Mouse (Mus musculus) heart, embryonic 12.5 days (tissue): ENCODE measurements around the gene Pik3r2. TPM values are rescaled to one million over a fixed set of nuclear protein-coding genes. Genes with fewer than 3 reads are reported as not detected.

Experiments used
- ATAC-seq: fragments of 200-750 bp; cut with Nextera tagmentation; 2 replicates; pipeline ENCODE4 v1.8.0; 2017; ENCODE audit warnings: moderate TSS enrichment, moderate library complexity; ENCODE audit not compliant: insufficient number of reproducible peaks, low FRiP score
- H3K27ac ChIP-seq: fragments of 300-500 bp; sonication (generic); 2 replicates; pipeline ENCODE4 v1.5.1; 2016; ENCODE audit warnings: mild to moderate bottlenecking, moderate library complexity; ENCODE audit not compliant: poor library complexity, severe bottlenecking
- H3K27me3 ChIP-seq: fragments of 300-500 bp; sonication (generic); replicated peaks from 2 replicates; pipeline ENCODE4 v1.6.1; 2016; ENCODE audit warnings: mild to moderate bottlenecking, moderate library complexity
- H3K36me3 ChIP-seq: fragments of 300-500 bp; sonication (generic); 2 replicates; pipeline ENCODE4 v1.6.1; 2016; ENCODE audit warnings: mild to moderate bottlenecking, moderate library complexity
- H3K4me1 ChIP-seq: fragments of 300-500 bp; sonication (generic); replicated peaks from 2 replicates; pipeline ENCODE4 v1.6.1; 2016; ENCODE audit warnings: mild to moderate bottlenecking
- H3K4me2 ChIP-seq: fragments of 300-500 bp; sonication (generic); 2 replicates; pipeline ENCODE4 v1.6.1; 2016; ENCODE audit warnings: mild to moderate bottlenecking, moderate library complexity
- H3K4me3 ChIP-seq: fragments of 300-500 bp; sonication (generic); 2 replicates; pipeline ENCODE4 v1.5.1; 2016; ENCODE audit warnings: mild to moderate bottlenecking
- H3K9ac ChIP-seq: fragments of 300-500 bp; sonication (generic); 2 replicates; pipeline ENCODE4 v1.6.1; 2016; ENCODE audit warnings: mild to moderate bottlenecking, moderate library complexity
- H3K9me3 ChIP-seq: fragments of 300-500 bp; sonication (generic); replicated peaks from 2 replicates; pipeline ENCODE4 v1.6.1; 2016; ENCODE audit warnings: mild to moderate bottlenecking, moderate library complexity
- WGBS: fragments of 180-500 bp; shearing (Covaris S2); methylation state at CpG from one replicate; pipeline ENCODE4 v1.1.7; 2016; 5-methylcytosine and 5-hydroxymethylcytosine counted together
- polyA plus RNA-seq: library from polyadenylated mRNA; unstranded; fragments of >200 nt; fragmentation: Nextera tagmentation; extraction: Ambion mirVana; gene quantifications from 2 replicates; pipeline ENCODE4 v1.2.1, GENCODE M21; 2016

Gene Pik3r2
- polyA plus RNA-seq, 1 experiment from 2014 or later, result 35.2 TPM

DNA sequence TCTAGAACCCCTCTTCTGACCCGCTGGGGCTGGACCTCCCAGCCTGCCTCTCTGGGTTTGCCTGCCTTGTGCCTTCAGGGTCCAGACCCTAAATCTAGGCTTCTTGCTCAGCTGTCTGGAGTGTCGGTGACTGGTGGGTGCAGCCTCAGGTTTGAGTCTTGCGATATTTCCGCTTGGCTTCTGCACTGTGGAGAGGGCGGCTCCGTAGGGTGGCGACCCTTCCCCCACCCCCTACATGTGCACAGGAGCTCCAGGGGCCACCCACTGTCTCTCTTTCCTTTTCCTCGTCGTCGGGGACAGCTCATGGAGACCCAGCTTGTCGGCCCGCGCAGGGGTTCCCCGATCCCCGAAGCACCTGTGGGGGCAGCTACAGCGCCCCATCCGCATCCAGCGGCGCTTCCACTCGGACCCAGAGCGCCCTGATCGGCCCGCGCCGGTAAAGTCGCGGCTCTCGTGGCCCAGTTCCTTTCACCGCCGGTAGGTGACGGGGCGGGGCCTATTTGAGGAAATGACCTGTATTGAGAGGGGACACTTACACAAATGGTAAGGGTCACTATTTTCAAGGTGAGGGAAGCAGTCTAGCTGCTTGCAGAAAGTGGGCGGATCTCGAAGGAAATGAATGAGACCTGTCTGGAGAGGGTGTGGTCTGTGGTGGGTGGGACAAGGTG is 46.6 kb downstream of the Pik3r2 start:
- 3% methylated on average over 34 of the region's 34 CpGs for WGBS

DNA sequence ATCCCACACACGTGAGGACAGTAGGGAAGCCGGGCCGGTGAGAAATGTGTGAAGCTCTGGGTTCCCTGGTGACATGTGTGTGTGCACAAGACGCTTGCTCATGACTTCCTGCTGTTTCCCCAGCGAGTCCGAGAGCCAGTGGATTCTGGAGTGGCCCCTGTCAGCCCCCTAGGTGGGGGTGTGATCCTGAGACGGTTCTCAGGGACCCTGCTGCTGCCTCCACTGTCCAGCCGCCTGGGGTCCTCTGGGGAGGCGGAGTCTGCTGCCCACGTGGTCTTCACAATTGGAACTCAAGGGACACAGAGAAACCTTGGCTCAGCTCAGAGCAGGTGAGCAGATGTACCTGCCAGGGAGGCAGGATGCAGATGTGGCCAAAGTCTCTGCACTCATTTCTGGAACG is 49.8 kb downstream of the Pik3r2 start:
- Histone ChIP-seq H3K27me3 (peaks cover 77% of the 10 kb centered on the region), H3K27ac (no peak overlapping the region), H3K9me3 (no peaks in the 10 kb centered on the region), H3K4me1 (peaks cover 6% of the 10 kb centered on the region), H3K36me3 (no peaks in the 10 kb centered on the region), H3K4me3 (no peak overlapping the region), H3K9ac (no peak overlapping the region), H3K4me2 (no peak overlapping the region)
- no peak for ATAC-seq
- 43% methylated on average over 11 of the region's 11 CpGs for WGBS

More for the DNA sequence above, 46.6 kb downstream of the Pik3r2 start:
- Histone ChIP-seq H3K36me3 (no peaks in the 10 kb centered on the region), H3K27ac (no peak overlapping the region), H3K9ac (no peak overlapping the region), H3K4me2 (peak overlapping the region; percentile 65), H3K4me3 (peak overlapping the region; percentile 39), H3K9me3 (no peaks in the 10 kb centered on the region), H3K4me1 (peaks cover 6% of the 10 kb centered on the region), H3K27me3 (peaks cover 74% of the 10 kb centered on the region)
- peak; percentile 29; the same call in 1 of the 2 replicates for ATAC-seq

DNA sequence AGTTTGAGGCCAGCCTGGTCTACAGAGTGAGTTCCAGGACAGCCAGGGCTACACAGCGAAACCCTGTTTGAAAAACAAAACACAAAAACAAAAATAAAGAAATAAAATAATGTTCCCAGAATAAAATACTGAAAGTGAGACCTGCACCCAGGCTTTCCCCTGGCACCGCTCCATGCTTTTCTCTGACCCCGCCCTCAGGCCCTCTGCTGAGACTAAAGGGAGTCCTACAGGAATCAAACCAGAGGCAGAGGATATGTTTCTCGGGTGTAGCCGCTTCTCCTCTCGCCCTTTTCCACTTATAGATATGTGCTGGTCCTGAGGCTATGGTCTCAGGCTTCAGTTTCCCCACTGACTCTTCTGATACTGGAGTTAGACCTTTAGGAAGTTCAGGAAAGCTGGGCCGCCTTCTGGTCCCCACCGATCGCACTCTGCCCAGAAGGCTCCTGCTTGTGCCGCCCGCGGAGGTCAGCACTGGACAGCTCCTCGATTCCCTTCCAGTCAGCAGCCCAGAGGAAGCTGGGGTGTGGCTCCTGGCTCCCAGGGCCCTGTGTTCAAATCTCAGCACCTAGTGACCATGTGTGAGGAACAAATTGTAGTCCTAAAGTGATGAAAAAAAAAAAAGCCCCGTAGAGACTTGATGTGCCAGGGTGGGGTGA is 50.6 kb downstream of the Pik3r2 start:
- ATAC-seq, result no peak
- Histone ChIP-seq H3K9ac (no peak overlapping the region), H3K27ac (no peak overlapping the region), H3K4me3 (no peak overlapping the region), H3K4me1 (peaks cover 6% of the 10 kb centered on the region), H3K27me3 (peaks cover 72% of the 10 kb centered on the region), H3K9me3 (no peaks in the 10 kb centered on the region), H3K4me2 (no peak overlapping the region), H3K36me3 (no peaks in the 10 kb centered on the region)
- 21% methylated on average over 14 of the region's 14 CpGs for WGBS

DNA sequence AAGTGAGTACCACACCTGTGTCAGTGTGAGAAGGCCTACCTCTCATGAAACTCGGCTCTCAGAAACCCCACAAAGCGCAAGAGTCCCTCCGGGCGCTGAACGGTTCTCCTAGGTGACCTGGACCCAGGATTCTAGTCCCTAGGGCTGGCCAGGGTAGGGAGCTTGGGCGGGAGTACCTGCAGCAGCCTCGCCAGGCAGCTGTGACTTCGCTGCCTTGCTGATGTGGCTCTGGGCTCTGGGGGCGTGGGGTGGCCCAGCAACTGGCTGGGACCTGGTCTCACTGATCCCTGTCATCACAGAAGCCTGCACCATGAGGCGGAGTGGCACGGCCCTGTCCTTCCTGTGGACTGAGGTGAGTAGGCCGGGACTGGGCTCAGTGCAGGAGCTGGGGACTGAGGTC is 52.3 kb downstream of the Pik3r2 start:
- no peak for ATAC-seq
- H3K9ac ChIP-seq, result no peak overlapping the region
- 72% methylated on average over 12 of the region's 12 CpGs for WGBS
- no peak overlapping the region for H3K4me3 ChIP-seq
- H3K36me3 ChIP-seq, result no peaks in the 10 kb centered on the region
- H3K27ac ChIP-seq, result no peak overlapping the region
- H3K4me2 ChIP-seq, result no peak overlapping the region
- H3K9me3 ChIP-seq, result no peaks in the 10 kb centered on the region
- no peaks in the 10 kb centered on the region for H3K4me1 ChIP-seq
- H3K27me3 ChIP-seq, result peaks cover 62% of the 10 kb centered on the region

DNA sequence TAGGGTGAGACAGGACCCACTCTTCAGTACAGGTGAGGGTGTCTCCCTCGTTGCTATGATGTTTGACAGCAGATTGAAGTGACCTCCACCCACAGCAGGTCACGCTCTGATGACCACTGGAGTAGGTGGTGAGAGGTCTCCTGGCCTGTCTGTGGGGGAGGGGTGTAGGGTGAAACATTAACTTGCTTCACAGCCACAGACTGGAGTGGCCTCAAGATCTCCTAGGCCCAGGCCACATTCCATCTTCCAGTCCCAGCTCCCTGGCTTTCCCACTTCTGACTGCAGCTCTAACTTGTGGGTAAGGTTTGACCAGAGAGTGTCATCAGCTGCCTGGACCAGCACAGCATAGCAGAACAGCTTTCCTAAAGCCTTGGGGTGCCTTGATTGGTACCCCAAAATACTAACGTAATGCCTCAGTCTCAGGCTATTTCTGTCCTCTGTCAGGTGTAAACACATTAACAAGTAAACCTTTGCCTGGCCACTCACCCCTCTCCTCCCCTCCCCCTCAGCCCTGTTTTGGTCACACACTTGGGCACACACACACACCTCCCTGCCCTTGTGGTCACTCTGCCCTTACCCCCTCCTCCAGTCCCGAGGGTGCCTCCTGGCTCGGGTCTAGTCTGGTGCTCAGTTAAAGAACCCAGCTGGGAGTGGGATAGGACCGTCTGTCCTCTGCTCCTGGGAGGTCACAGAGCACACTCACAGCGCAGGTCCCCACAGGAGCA is 52.9 kb downstream of the Pik3r2 start, which contains the start of gene Pde4c:
Pde4c (plus strand) TSS at position 235 of the 725 bp plus-strand sequence.
- no peaks in the 10 kb centered on the region for H3K4me1 ChIP-seq
- no peak within 1 kb of the TSS for H3K27ac ChIP-seq
- no peak within 1 kb of the TSS for H3K4me3 ChIP-seq
- no peaks in the 10 kb centered on the region for H3K9me3 ChIP-seq
- 52% methylated on average over 7 of the region's 7 CpGs for WGBS
- H3K27me3 ChIP-seq, result peaks cover 57% of the 10 kb centered on the region
- no peaks in the 10 kb centered on the region for H3K36me3 ChIP-seq
- no peak within 1 kb of the TSS for H3K9ac ChIP-seq
- 0 out of 2 replicates have a peak, but pooled peaks have one; percentile 26 for ATAC-seq
- H3K4me2 ChIP-seq, result no peak within 1 kb of the TSS

DNA sequence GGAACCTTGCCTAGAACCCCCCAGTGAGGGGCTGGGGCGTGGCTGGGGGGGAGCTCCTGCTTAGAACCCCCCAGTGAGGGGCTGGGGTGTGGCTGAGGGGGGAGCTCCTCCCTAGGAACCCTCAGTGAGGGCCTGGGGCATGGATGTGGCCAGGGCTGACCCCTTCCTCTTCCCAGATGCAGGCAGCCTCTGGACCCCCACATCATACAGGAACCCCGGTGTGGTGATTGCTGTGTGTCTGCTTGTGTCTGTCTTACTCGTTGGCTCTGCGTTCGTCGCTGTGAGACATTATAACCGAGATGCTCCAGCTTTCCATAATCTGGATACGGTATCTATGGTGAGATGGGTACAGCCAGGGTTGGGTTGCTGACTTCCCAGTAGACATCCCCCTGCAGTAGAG is 54.9 kb downstream of the Pik3r2 start:
- no peak overlapping the region for H3K4me2 ChIP-seq
- 79% methylated on average over 8 of the region's 8 CpGs for WGBS

DNA sequence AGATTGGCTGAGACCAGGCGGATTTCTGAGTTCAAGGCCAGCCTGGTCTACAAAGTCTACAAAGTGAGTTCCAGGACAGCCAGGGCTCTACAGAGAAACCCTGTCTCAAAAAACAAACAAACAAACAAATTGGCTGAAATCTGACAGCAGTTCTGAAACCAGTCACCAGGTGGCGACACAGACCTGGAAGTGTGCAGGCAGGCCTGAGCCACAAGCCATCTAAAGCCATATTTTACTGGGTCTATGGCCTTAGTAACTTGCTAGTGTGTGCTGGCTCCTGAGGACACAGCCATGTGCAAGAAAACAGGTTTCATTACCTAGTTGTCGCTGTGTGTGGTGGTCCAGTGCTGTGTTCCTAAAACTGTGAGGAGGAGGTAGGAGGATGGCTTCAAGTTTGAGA is 55.8 kb downstream of the Pik3r2 start:
- WGBS, result 4% methylated on average over 3 of the region's 3 CpGs
- Histone ChIP-seq H3K4me2 (no peak overlapping the region), H3K27ac (no peak overlapping the region), H3K9ac (no peak overlapping the region), H3K36me3 (no peaks in the 10 kb centered on the region), H3K4me1 (no peaks in the 10 kb centered on the region), H3K9me3 (no peaks in the 10 kb centered on the region), H3K27me3 (peaks cover 54% of the 10 kb centered on the region), H3K4me3 (no peak overlapping the region)
- no peak for ATAC-seq

More for the DNA sequence above, 54.9 kb downstream of the Pik3r2 start:
- peaks cover 59% of the 10 kb centered on the region for H3K27me3 ChIP-seq
- no peak overlapping the region for H3K9ac ChIP-seq
- H3K4me1 ChIP-seq, result no peaks in the 10 kb centered on the region
- no peak for ATAC-seq
- no peak overlapping the region for H3K4me3 ChIP-seq
- H3K27ac ChIP-seq, result no peak overlapping the region
- no peaks in the 10 kb centered on the region for H3K9me3 ChIP-seq
- no peaks in the 10 kb centered on the region for H3K36me3 ChIP-seq

DNA sequence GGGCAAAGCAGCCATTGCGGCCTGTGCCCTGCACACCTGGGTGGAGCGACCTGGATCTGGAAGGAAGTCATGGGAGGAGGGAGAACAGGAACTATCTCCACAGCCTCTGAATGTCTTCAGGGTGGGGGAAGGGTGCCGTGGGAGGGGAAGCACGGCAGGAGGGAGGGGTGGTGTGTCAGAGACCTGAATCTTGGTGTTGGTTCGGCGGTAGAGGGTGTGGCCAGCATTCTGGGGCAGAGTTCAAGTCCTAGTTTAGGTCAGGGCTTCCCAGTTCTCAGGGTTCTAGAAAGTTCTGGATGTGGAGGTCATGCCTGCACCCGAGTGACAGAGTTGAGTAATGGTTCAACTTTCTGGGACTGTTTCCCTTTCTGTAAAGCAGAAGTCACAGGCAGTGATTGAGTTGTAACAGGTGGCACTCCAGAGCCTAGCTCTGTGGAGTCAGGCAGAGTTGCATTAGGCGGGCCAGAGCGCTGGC is 56.7 kb downstream of the Pik3r2 start:
- 61% methylated on average over 9 of the region's 9 CpGs for WGBS
- Histone ChIP-seq H3K9ac (no peak overlapping the region), H3K4me2 (no peak overlapping the region), H3K9me3 (no peaks in the 10 kb centered on the region), H3K36me3 (no peaks in the 10 kb centered on the region), H3K4me1 (no peaks in the 10 kb centered on the region), H3K4me3 (no peak overlapping the region), H3K27ac (no peak overlapping the region), H3K27me3 (peaks cover 52% of the 10 kb centered on the region)
- no peak for ATAC-seq

DNA sequence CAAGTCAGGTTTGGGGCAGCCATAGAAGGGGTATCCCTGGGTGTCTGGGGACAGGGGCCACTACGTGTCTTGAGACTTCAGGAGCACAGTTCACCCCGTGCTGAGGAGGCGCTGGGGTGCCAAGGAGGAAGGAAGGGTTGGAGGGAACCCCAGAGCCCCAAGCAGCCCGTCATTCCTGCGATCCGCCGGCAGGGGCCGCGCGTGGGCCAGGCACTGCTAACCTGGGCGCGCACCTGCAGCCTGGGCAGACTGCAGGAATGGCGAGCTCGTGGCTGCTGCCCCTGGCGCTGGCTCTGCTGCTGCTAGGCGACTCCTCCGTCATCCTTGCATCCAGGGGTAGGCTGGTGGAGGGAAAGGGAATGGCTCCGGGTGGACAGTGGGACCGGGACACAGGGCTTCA is 58.2 kb downstream of the Pik3r2 start, which contains the start of gene Gm3336:
Gm3336 (plus strand) TSS at position 247 of the 400 bp plus-strand sequence.
- ATAC-seq, result peak; percentile 43; the same call in 1 of the 2 replicates
- no peak within 1 kb of the TSS for H3K9ac ChIP-seq
- no peaks in the 10 kb centered on the region for H3K9me3 ChIP-seq
- H3K4me2 ChIP-seq, result no peak within 1 kb of the TSS
- H3K27ac ChIP-seq, result no peak within 1 kb of the TSS
- 3% methylated on average over 19 of the region's 19 CpGs for WGBS
- H3K36me3 ChIP-seq, result no peaks in the 10 kb centered on the region
- no peak within 1 kb of the TSS for H3K4me3 ChIP-seq
- H3K4me1 ChIP-seq, result no peaks in the 10 kb centered on the region
- peaks cover 43% of the 10 kb centered on the region for H3K27me3 ChIP-seq
